Mouse (Mus musculus) ES-E14 (cell line): Measurements from ENCODE around the gene Catsperg1.
"Not testable (repeated sequence)": the region's sequence is repeated elsewhere in the genome, so short reads cannot be mapped to it uniquely, and the experiment has no call there.

Source experiments
- CHD2 ChIP-seq: IDR thresholded peaks from 2 replicates; pipeline ENCODE4 v1.6.1; 2014; ENCODE audit warnings: mild to moderate bottlenecking, low read depth, low read length, inconsistent platforms
- HCFC1 ChIP-seq: IDR thresholded peaks from 2 replicates; pipeline ENCODE4 v1.6.1; 2012; ENCODE audit warnings: low read length, inconsistent platforms, borderline replicate concordance; ENCODE audit not compliant: insufficient read depth
- MAFK ChIP-seq: IDR thresholded peaks from 2 replicates; pipeline ENCODE4 v1.6.1; 2014; ENCODE audit warnings: mild to moderate bottlenecking, low read depth, low read length, inconsistent platforms; ENCODE audit not compliant: insufficient read depth
- ZC3H11A ChIP-seq: IDR thresholded peaks from 2 replicates; pipeline ENCODE4 v1.6.1; 2012; ENCODE audit warnings: low read depth, mild to moderate bottlenecking, inconsistent platforms, low read length, borderline replicate concordance
- ZNF384 ChIP-seq: IDR thresholded peaks from 2 replicates; pipeline ENCODE4 v1.6.1; 2012; ENCODE audit warnings: low read depth, low read length, inconsistent platforms

DNA sequence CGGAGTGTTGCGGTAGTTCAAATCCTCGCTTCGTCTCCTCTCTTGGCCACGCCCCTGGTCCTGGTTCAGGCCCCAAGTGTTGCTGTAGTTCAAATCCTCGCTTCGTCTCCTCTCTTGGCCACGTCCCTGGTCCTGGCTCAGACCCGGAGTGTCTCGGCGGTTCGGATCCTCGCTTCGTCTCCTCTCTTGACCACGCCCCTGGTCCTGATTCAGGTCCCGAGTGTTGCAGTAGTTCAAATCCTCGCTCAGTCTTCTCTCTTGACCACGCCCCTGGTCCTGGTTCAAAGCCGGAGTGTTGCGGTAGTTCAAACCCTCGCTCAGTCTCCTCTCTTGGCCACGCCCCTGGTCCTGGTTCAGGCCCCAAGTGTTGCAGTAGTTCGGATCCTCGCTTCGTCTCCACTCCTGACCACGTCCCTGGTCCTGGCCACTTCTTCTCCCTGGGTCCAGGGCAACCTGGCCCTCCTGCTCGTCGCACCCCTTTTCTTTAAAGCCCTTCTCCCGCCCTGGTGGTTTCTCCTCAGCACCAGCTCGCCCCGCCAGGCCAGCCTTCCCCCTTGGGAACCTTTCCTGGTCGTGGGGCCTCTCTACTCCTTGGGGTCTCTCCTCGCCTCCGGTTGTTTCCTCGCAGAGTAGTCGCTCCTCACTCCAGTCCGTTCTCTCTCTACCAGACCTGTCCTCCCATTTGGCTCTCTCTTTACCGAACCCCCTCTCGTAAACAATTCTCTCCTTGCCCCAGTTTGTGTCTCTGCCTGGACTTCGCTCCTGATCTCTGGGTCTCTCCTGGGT is 867 bp downstream of the Catsperg1 start:
- TF ChIP-seq MAFK, ZC3H11A, CHD2, HCFC1, ZNF384: not testable (repeated sequence)
